Mouse (Mus musculus) neural tube, embryonic 12.5 days (tissue): ENCODE measurements around the gene Satb2. TPM values are rescaled to one million over a fixed set of nuclear protein-coding genes. Genes with fewer than 3 reads are reported as not detected.

Experiments used
- ATAC-seq: fragments of 200-750 bp; cut with Nextera tagmentation; 2 replicates; pipeline ENCODE4 v1.8.0; 2017; ENCODE audit warnings: low read depth, mild to moderate bottlenecking, moderate TSS enrichment, moderate library complexity; ENCODE audit not compliant: low FRiP score
- H3K27ac ChIP-seq: fragments of 300-500 bp; sonication (generic); 2 replicates; pipeline ENCODE4 v1.5.1; 2016
- H3K27me3 ChIP-seq: fragments of 300-500 bp; sonication (generic); replicated peaks from 2 replicates; pipeline ENCODE4 v1.6.1; 2016; ENCODE audit warnings: mild to moderate bottlenecking
- H3K36me3 ChIP-seq: fragments of 300-500 bp; sonication (generic); 2 replicates; pipeline ENCODE4 v1.6.1; 2016; ENCODE audit warnings: mild to moderate bottlenecking
- H3K4me1 ChIP-seq: fragments of 300-500 bp; sonication (generic); 2 replicates; pipeline ENCODE4 v1.6.1; 2016
- H3K4me2 ChIP-seq: fragments of 300-500 bp; sonication (generic); replicated peaks from 2 replicates; pipeline ENCODE4 v1.6.1; 2016; ENCODE audit warnings: mild to moderate bottlenecking
- H3K4me3 ChIP-seq: fragments of 300-500 bp; sonication (generic); 2 replicates; pipeline ENCODE4 v1.5.1; 2016
- H3K9ac ChIP-seq: fragments of 300-500 bp; sonication (generic); 2 replicates; pipeline ENCODE4 v1.6.1; 2016; ENCODE audit warnings: mild to moderate bottlenecking
- H3K9me3 ChIP-seq: fragments of 300-500 bp; sonication (generic); 2 replicates; pipeline ENCODE4 v1.6.1; 2016; ENCODE audit warnings: mild to moderate bottlenecking
- WGBS: fragments of 180-500 bp; shearing (Covaris S2); methylation state at CpG from one replicate; pipeline ENCODE4 v1.1.7; 2016; 5-methylcytosine and 5-hydroxymethylcytosine counted together
- polyA plus RNA-seq: library from polyadenylated mRNA; unstranded; fragments of >200 nt; fragmentation: Nextera tagmentation; extraction: Ambion mirVana; gene quantifications from 2 replicates; pipeline ENCODE4 v1.2.1, GENCODE M21; 2016

Gene Satb2
- polyA plus RNA-seq, 1 experiment from 2014 or later, result 1.7 TPM

GRCm38 (mm10) chr1:56955055-56955738 lies 23.3 kb downstream of the Satb2 start:
- Histone ChIP-seq H3K27me3 (no peaks in the 10 kb centered on the region), H3K4me3 (no peak overlapping the region), H3K4me1 (no peaks in the 10 kb centered on the region), H3K9ac (no peak overlapping the region), H3K27ac (no peak overlapping the region), H3K36me3 (no peaks in the 10 kb centered on the region), H3K9me3 (no peaks in the 10 kb centered on the region), H3K4me2 (no peak overlapping the region)
- ATAC-seq, result no peak
- WGBS, result 74% methylated on average over 14 of the region's 14 CpGs

- 88% methylated on average over 2 of the region's 2 CpGs for WGBS
- no peak for ATAC-seq
- no peak overlapping the region for H3K27ac ChIP-seq
- H3K9ac ChIP-seq, result no peak overlapping the region
- H3K27me3 ChIP-seq, result no peaks in the 10 kb centered on the region
- H3K9me3 ChIP-seq, result no peaks in the 10 kb centered on the region
- H3K4me3 ChIP-seq, result no peak overlapping the region
- H3K4me2 ChIP-seq, result no peak overlapping the region
- no peaks in the 10 kb centered on the region for H3K4me1 ChIP-seq
- H3K36me3 ChIP-seq, result no peaks in the 10 kb centered on the region
Measured at GRCm38 (mm10) chr1:56953538-56953937, 24.9 kb downstream of the Satb2 start.

GRCm38 (mm10) chr1:56951980-56952379 lies 26.5 kb downstream of the Satb2 start:
- no peak overlapping the region for H3K4me2 ChIP-seq
- no peaks in the 10 kb centered on the region for H3K4me1 ChIP-seq
- H3K27ac ChIP-seq, result no peak overlapping the region
- no peaks in the 10 kb centered on the region for H3K36me3 ChIP-seq
- H3K4me3 ChIP-seq, result no peak overlapping the region
- H3K9me3 ChIP-seq, result no peaks in the 10 kb centered on the region
- no peak overlapping the region for H3K9ac ChIP-seq
- WGBS, result 75% methylated on average over 4 of the region's 4 CpGs
- no peak for ATAC-seq
- no peaks in the 10 kb centered on the region for H3K27me3 ChIP-seq

DNA sequence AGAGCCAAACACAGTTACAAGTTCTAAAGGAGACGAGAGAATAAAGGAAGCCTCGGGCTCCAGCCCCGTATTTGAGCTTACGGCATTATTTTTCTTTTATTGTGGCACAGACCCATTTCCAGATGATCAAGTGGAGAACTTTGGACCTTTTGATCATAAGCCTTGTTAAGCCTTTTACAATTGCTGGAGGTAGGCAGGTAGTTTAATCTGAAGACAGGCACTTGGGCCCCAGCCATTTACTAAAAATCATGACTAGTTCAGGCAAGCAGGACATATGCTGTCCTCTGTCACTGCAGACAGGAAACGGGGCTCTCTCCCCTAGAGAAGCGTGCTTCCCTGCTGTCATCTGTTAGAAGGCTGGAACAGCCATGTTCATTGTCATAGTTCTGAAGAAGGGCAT lies 26.9 kb downstream of the Satb2 start:
- Histone ChIP-seq H3K4me2 (no peak overlapping the region), H3K9ac (no peak overlapping the region), H3K36me3 (no peaks in the 10 kb centered on the region), H3K27ac (no peak overlapping the region), H3K4me1 (no peaks in the 10 kb centered on the region), H3K4me3 (no peak overlapping the region), H3K9me3 (no peaks in the 10 kb centered on the region), H3K27me3 (no peaks in the 10 kb centered on the region)
- WGBS, result 72% methylated on average over 6 of the region's 6 CpGs
- ATAC-seq, result no peak

DNA sequence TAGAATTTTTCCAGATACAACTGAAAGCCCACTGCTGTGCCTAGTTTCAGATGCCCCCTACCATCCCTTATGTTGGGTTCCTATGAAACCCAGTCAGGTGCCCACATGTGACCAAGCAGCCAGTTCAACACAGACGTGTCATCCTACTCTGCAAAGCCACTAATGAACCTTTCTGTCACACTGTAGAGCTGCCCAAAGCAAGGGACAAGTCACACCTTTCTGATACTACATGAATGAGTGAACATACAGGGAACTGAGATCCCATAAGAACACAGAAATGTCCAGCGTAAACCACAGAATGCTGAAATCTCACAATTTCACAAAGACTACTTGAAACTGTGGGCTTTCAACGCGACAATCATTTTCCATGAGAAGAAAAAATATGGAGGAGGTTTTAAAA lies 39.0 kb downstream of the Satb2 start:
- H3K27me3 ChIP-seq, result no peaks in the 10 kb centered on the region
- H3K36me3 ChIP-seq, result no peaks in the 10 kb centered on the region
- H3K9ac ChIP-seq, result no peak overlapping the region
- no peak overlapping the region for H3K4me2 ChIP-seq
- H3K4me3 ChIP-seq, result no peak overlapping the region
- no peaks in the 10 kb centered on the region for H3K9me3 ChIP-seq
- 91% methylated on average over 4 of the region's 4 CpGs for WGBS
- H3K4me1 ChIP-seq, result no peaks in the 10 kb centered on the region
- no peak for ATAC-seq
- H3K27ac ChIP-seq, result no peak overlapping the region

DNA sequence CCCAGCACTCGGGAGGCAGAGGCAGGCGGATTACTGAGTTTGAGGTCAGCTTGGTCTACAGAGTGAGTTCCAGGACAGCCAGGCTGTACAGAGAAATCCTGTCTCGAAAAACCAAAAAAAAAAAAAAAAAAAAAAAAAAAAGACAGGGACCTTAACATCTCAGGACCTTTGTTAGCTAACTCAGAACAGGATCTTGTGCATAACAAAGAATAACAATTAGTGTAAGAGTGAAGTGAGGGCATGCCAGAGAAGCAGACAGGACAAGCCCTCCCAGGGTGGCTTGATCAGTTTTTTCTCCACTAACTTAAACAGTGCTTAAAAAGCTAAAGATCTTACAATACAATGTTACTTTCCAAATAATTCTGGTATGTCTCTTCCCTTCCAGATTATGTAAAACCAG lies 40.0 kb downstream of the Satb2 start:
- WGBS, result 86% methylated on average over 3 of the region's 3 CpGs
- no peaks in the 10 kb centered on the region for H3K27me3 ChIP-seq
- no peak for ATAC-seq
- no peaks in the 10 kb centered on the region for H3K4me1 ChIP-seq
- H3K9ac ChIP-seq, result no peak overlapping the region
- no peaks in the 10 kb centered on the region for H3K36me3 ChIP-seq
- H3K9me3 ChIP-seq, result no peaks in the 10 kb centered on the region
- no peak overlapping the region for H3K27ac ChIP-seq
- no peak overlapping the region for H3K4me3 ChIP-seq
- no peak overlapping the region for H3K4me2 ChIP-seq

- Histone ChIP-seq H3K27me3 (no peaks in the 10 kb centered on the region), H3K4me1 (no peaks in the 10 kb centered on the region), H3K36me3 (no peaks in the 10 kb centered on the region), H3K27ac (no peak overlapping the region), H3K4me2 (no peak overlapping the region), H3K9ac (no peak overlapping the region), H3K9me3 (no peaks in the 10 kb centered on the region), H3K4me3 (no peak overlapping the region)
- ATAC-seq, result no peak
- 65% methylated on average over 3 of the region's 3 CpGs for WGBS
Measured at GRCm38 (mm10) chr1:56936554-56936953, 41.9 kb downstream of the Satb2 start.

GRCm38 (mm10) chr1:56933821-56934220 lies 44.6 kb downstream of the Satb2 start:
- no peaks in the 10 kb centered on the region for H3K4me1 ChIP-seq
- no peak overlapping the region for H3K9ac ChIP-seq
- no peak overlapping the region for H3K4me3 ChIP-seq
- H3K9me3 ChIP-seq, result no peaks in the 10 kb centered on the region
- no peaks in the 10 kb centered on the region for H3K36me3 ChIP-seq
- ATAC-seq, result no peak
- H3K4me2 ChIP-seq, result no peak overlapping the region
- no peaks in the 10 kb centered on the region for H3K27me3 ChIP-seq
- no peak overlapping the region for H3K27ac ChIP-seq
- 59% methylated on average over 9 of the region's 9 CpGs for WGBS

DNA sequence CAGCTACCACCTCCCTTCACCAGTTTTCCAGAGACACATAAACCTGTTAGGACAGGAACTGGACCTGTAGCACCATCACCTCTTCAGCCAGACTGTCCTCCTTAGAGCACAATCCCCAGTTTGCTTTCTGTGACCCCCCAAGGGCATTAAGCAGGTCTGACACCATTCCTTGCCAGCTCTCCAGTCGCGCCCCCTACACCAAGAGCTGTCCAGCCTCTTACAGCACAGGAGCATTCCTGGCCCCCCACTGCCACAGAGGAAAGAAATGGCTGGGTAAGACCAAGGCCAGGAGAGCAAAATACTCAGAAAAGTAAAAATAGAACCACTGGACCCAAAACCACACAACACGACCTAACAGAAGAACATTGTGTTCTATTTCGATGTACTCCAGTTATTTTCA lies 48.4 kb downstream of the Satb2 start:
- H3K9me3 ChIP-seq, result no peaks in the 10 kb centered on the region
- no peak for ATAC-seq
- no peaks in the 10 kb centered on the region for H3K4me1 ChIP-seq
- no peak overlapping the region for H3K4me2 ChIP-seq
- no peak overlapping the region for H3K27ac ChIP-seq
- WGBS, result 77% methylated on average over 4 of the region's 4 CpGs
- H3K27me3 ChIP-seq, result no peaks in the 10 kb centered on the region
- H3K9ac ChIP-seq, result no peak overlapping the region
- no peak overlapping the region for H3K4me3 ChIP-seq
- H3K36me3 ChIP-seq, result no peaks in the 10 kb centered on the region

DNA sequence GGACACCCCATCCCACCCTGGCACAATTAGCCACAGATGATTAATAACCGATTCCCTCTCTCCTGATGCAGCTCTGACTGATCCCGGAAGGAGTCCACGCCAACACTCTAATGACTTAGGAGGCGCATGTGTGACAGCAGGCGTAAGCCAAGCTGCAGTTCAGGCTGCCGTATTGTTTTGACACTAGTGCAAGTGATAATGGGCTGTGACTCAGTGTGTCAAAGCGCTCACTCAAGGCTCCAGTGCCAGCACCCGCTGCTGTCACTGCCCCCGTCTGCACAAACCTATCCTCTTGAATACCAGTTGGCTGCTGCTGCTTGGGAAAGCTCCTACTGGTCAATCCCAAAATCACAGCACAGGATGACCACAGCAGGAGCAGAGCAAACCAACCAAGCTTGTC lies 49.7 kb downstream of the Satb2 start:
- 79% methylated on average over 9 of the region's 9 CpGs for WGBS
- Histone ChIP-seq H3K4me3 (no peak overlapping the region), H3K4me2 (no peak overlapping the region), H3K4me1 (no peaks in the 10 kb centered on the region), H3K9ac (no peak overlapping the region), H3K9me3 (no peaks in the 10 kb centered on the region), H3K27ac (no peak overlapping the region), H3K36me3 (no peaks in the 10 kb centered on the region), H3K27me3 (no peaks in the 10 kb centered on the region)
- ATAC-seq, result no peak

DNA sequence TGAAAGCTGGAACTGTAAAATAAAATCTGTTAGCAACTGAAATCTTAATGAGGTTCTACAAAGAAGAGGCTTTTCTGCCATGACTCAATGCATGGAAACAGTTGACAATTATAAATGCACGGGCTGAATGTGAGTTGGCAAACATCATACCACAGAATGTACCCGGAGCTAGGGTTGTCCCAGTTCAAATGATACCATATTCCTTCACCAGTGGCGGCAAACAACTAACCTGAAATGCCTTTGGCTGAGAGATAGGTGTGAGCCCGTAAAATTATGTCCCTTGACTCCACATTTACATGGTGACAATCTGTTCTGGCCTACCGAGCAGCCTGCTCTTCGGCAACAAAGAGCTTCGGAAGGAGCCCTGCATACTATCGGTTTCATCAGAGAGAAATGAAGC lies 58.0 kb downstream of the Satb2 start:
- Histone ChIP-seq H3K36me3 (no peaks in the 10 kb centered on the region), H3K9me3 (no peaks in the 10 kb centered on the region), H3K9ac (no peak overlapping the region), H3K27me3 (no peaks in the 10 kb centered on the region), H3K4me3 (no peak overlapping the region), H3K4me1 (no peaks in the 10 kb centered on the region), H3K27ac (no peak overlapping the region), H3K4me2 (no peak overlapping the region)
- ATAC-seq, result no peak
- 90% methylated on average over 8 of the region's 8 CpGs for WGBS

DNA sequence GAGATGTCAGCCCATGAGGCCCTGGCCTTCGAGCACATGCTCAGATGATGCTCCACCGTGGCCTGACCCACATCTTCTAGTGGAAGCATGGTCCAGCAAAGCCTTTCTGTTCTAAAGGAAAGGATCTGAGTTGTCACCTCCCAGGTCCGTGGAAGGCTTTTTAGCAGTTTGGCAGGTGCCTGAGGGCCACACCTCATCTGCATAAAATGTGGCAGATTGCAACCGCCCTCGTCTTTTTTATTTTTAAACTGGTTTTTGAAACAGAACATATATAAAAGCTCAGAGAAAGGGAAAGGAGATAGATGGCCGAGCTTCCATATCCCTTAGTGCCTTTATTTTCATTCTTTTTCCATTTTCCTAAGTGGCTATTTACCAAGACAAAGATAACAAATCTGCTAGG lies 64.2 kb downstream of the Satb2 start:
- WGBS, result 85% methylated on average over 6 of the region's 6 CpGs

DNA sequence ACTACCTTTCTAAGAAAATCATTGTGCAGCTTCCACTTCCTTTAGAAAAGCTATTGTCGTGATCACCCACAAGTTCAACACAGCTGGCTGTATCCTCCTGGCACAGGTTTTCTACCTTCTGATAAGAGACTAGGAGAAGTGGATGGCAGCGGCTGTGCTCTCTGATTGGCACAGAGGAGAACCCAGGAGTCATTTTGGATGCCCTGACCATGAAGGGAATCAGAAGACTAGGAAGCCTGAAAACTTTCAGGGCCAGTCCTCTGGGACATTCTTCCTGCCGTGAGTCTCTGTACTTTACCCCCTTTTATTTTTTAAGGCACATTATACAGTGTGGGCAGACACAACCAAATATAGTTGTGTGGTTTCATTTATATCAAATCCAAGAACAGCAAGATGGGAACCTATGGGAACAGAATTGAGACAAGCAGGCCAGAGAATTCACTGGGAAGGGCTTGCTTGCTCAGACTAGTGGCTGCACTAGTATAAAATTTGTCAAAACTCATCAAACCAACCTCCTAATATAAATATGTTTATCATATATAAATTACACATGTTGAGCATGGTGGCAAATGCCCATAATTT lies 77.7 kb downstream of the Satb2 start:
- ATAC-seq, result no peak
- no peaks in the 10 kb centered on the region for H3K27me3 ChIP-seq
- 90% methylated on average over 3 of the region's 3 CpGs for WGBS

More for the DNA sequence above, 64.2 kb downstream of the Satb2 start:
- Histone ChIP-seq H3K27me3 (no peaks in the 10 kb centered on the region), H3K9ac (no peak overlapping the region), H3K9me3 (no peaks in the 10 kb centered on the region), H3K4me1 (no peaks in the 10 kb centered on the region), H3K36me3 (no peaks in the 10 kb centered on the region), H3K4me2 (no peak overlapping the region), H3K27ac (no peak overlapping the region), H3K4me3 (no peak overlapping the region)
- ATAC-seq, result no peak

More for the DNA sequence above, 77.7 kb downstream of the Satb2 start:
- H3K4me2 ChIP-seq, result no peak overlapping the region
- H3K4me3 ChIP-seq, result no peak overlapping the region
- H3K36me3 ChIP-seq, result no peaks in the 10 kb centered on the region
- H3K4me1 ChIP-seq, result no peaks in the 10 kb centered on the region
- H3K9ac ChIP-seq, result no peak overlapping the region
- no peaks in the 10 kb centered on the region for H3K9me3 ChIP-seq
- H3K27ac ChIP-seq, result no peak overlapping the region
